Mouse (Mus musculus) intestine, embryonic 15.5 days (tissue): ENCODE results near the gene Klk14. TPM values are rescaled to one million over a fixed set of nuclear protein-coding genes. Genes with fewer than 3 reads are reported as not detected.
A peak's percentile ranks its signal among the peaks of the same experiment; 100 is the strongest.
"Not testable (repeated sequence)": the region's sequence is repeated elsewhere in the genome, so short reads cannot be mapped to it uniquely, and the experiment has no call there.

Experiments used
- ATAC-seq: fragments of 200-750 bp; cut with Nextera tagmentation; 2 replicates; pipeline ENCODE4 v1.8.0; 2017; ENCODE audit warnings: moderate TSS enrichment, moderate library complexity
- H3K27ac ChIP-seq: fragments of 300-500 bp; sonication (generic); 2 replicates; pipeline ENCODE4 v1.5.1; 2015; ENCODE audit warnings: mild to moderate bottlenecking, inconsistent platforms
- H3K27me3 ChIP-seq: fragments of 300-500 bp; sonication (generic); replicated peaks from 2 replicates; pipeline ENCODE4 v1.6.1; 2015; ENCODE audit warnings: inconsistent platforms
- H3K36me3 ChIP-seq: fragments of 300-500 bp; sonication (generic); 2 replicates; pipeline ENCODE4 v1.6.1; 2015; ENCODE audit warnings: inconsistent platforms
- H3K4me1 ChIP-seq: fragments of 300-500 bp; sonication (generic); replicated peaks from 2 replicates; pipeline ENCODE4 v1.6.1; 2015; ENCODE audit warnings: inconsistent platforms
- H3K4me2 ChIP-seq: fragments of 300-500 bp; sonication (generic); replicated peaks from 2 replicates; pipeline ENCODE4 v1.6.1; 2015; ENCODE audit warnings: mild to moderate bottlenecking, inconsistent platforms
- H3K4me3 ChIP-seq: fragments of 300-500 bp; sonication (generic); replicated peaks from 2 replicates; pipeline ENCODE4 v1.5.1; 2015; ENCODE audit warnings: inconsistent platforms
- H3K9ac ChIP-seq: fragments of 300-500 bp; sonication (generic); 2 replicates; pipeline ENCODE4 v1.6.1; 2015; ENCODE audit warnings: inconsistent platforms
- H3K9me3 ChIP-seq: fragments of 300-500 bp; sonication (generic); 2 replicates; pipeline ENCODE4 v1.6.1; 2016; ENCODE audit warnings: inconsistent platforms
- WGBS: fragments of 180-500 bp; shearing (Covaris S2); methylation state at CpG from one replicate; pipeline ENCODE4 v1.1.7; 2015; 5-methylcytosine and 5-hydroxymethylcytosine counted together
- polyA plus RNA-seq: library from polyadenylated mRNA; unstranded; fragments of >200 nt; fragmentation: Nextera tagmentation; extraction: Ambion mirVana; gene quantifications from 2 replicates; pipeline ENCODE4 v1.2.1, GENCODE M21; 2015

The Klk14 gene
- polyA plus RNA-seq, 1 experiment from 2014 or later: 0.15 TPM

- Histone ChIP-seq H3K27ac (0 out of 2 replicates have a peak overlapping the region, but pooled peaks have one; percentile 3), H3K4me2 (peak overlapping the region; percentile 70), H3K27me3 (no peaks in the 10 kb centered on the region), H3K4me1 (peaks cover 7% of the 10 kb centered on the region), H3K9ac (peak overlapping the region; percentile 67), H3K9me3 (no peaks in the 10 kb centered on the region), H3K4me3 (peak overlapping the region; percentile 64), H3K36me3 (peaks cover 36% of the 10 kb centered on the region)
- ATAC-seq: peak; percentile 3; the same call in 1 of the 2 replicates
- 10% methylated on average over 10 of the region's 10 CpGs for WGBS
Observed at GRCm38 (mm10) chr7:43672581-43673260, 17.5 kb upstream of the Klk14 start.

- ATAC-seq: no peak
- Histone ChIP-seq H3K9ac (no peak overlapping the region), H3K9me3 (no peaks in the 10 kb centered on the region), H3K4me3 (no peak overlapping the region), H3K27me3 (no peaks in the 10 kb centered on the region), H3K36me3 (peaks cover 36% of the 10 kb centered on the region), H3K4me1 (peaks cover 7% of the 10 kb centered on the region), H3K4me2 (no peak overlapping the region), H3K27ac (no peak overlapping the region)
- 92% methylated on average over 32 of the region's 32 CpGs for WGBS
Observed at GRCm38 (mm10) chr7:43675091-43675490, 15.1 kb upstream of the Klk14 start.

DNA sequence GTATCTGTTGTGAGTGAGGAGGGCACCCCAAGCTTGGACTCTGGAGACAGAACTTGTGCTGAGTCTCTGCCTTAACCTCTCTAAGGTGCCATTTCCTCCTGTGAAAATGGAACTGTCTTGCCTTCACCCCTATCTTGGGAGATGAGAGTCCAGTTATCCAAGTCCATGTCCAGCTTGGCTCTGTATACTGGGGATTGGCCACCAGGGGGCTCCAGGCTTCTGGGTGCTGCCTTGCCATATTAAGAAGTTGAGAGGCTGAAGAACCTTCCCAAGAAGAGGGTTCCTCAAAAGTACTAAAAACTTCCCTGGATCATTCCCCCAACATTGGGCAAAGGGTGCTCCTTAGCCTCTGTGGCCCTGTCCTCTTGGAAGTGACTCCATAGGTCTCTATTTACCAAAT lies 11.7 kb upstream of the Klk14 start:
- H3K4me2 ChIP-seq: no peak overlapping the region
- no peaks in the 10 kb centered on the region for H3K9me3 ChIP-seq
- H3K9ac ChIP-seq: no peak overlapping the region
- no peak for ATAC-seq
- no peaks in the 10 kb centered on the region for H3K27me3 ChIP-seq
- no peak overlapping the region for H3K27ac ChIP-seq
- H3K36me3 ChIP-seq: peaks cover 36% of the 10 kb centered on the region
- no peak overlapping the region for H3K4me3 ChIP-seq
- H3K4me1 ChIP-seq: no peaks in the 10 kb centered on the region

- H3K36me3 ChIP-seq: peaks cover 18% of the 10 kb centered on the region
- ATAC-seq: peak; percentile 47; the same call in 1 of the 2 replicates
- no peak overlapping the region for H3K4me2 ChIP-seq
- no peaks in the 10 kb centered on the region for H3K27me3 ChIP-seq
- H3K4me3 ChIP-seq: no peak overlapping the region
- H3K9me3 ChIP-seq: no peaks in the 10 kb centered on the region
- no peak overlapping the region for H3K9ac ChIP-seq
- no peaks in the 10 kb centered on the region for H3K4me1 ChIP-seq
- 24% methylated on average over 5 of the region's 5 CpGs for WGBS
- no peak overlapping the region for H3K27ac ChIP-seq
Observed at GRCm38 (mm10) chr7:43680960-43681359, 9.3 kb upstream of the Klk14 start.

DNA sequence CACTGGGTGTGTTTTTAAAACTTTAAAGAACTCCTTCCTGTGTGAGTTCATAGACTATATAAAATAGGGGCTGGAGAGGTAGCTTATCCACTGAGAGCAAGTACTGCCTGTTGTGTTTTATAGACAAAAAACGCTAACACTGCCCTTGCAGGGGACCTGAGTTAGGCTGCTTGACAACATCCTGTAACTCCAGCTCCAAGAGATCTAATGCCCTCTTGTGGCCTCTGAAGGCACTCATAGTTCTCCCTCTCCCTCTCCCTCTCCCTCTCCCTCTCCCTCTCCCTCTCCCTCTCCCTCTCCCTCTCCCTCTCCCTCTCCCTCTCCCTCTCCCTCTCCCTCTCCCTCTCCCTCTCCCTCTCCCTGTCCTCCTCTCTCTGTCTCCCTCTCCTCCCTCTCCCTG lies 7.7 kb upstream of the Klk14 start:
- H3K27ac ChIP-seq, ATAC-seq, H3K4me3 ChIP-seq, H3K4me2 ChIP-seq, H3K27me3 ChIP-seq, H3K4me1 ChIP-seq, H3K9ac ChIP-seq, H3K36me3 ChIP-seq, H3K9me3 ChIP-seq: not testable (repeated sequence)
- 0% methylated on average over 1 of the region's 1 CpGs for WGBS

- no peak overlapping the region for H3K27ac ChIP-seq
- no peak overlapping the region for H3K4me3 ChIP-seq
- no peak for ATAC-seq
- H3K27me3 ChIP-seq: no peaks in the 10 kb centered on the region
- no peak overlapping the region for H3K4me2 ChIP-seq
- 56% methylated on average over 7 of the region's 7 CpGs for WGBS
- no peaks in the 10 kb centered on the region for H3K36me3 ChIP-seq
- no peaks in the 10 kb centered on the region for H3K9me3 ChIP-seq
- H3K9ac ChIP-seq: no peak overlapping the region
- no peaks in the 10 kb centered on the region for H3K4me1 ChIP-seq
Observed at GRCm38 (mm10) chr7:43685088-43685487, 5.1 kb upstream of the Klk14 start.

DNA sequence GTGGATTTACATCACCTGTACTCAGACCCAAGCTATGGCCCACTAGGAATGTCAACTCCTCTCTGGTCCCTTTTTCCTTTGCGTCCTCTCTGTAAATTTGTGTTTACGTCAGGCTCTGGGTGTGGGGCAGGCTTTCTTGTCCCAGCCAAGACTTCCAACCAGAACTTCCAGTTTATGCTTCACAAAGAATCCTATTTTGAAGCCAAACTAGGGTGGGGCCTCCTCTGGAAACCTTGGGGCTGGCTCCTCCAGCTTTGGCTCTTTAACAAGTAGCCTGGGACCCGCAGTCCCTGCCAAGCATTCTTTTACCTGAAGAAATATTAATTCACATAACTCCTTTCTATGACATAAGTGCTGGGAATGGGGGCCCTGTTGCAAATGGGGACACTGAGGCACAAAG lies 19.8 kb downstream of the Klk14 start:
- H3K27me3 ChIP-seq: no peaks in the 10 kb centered on the region
- 83% methylated on average over 3 of the region's 3 CpGs for WGBS
- ATAC-seq: no peak
- H3K4me2 ChIP-seq: no peak overlapping the region
- H3K9me3 ChIP-seq: no peaks in the 10 kb centered on the region
- no peaks in the 10 kb centered on the region for H3K36me3 ChIP-seq
- no peak overlapping the region for H3K4me3 ChIP-seq
- 0 out of 2 replicates have a peak, but pooled peaks cover 11% of the 10 kb centered on the region for H3K4me1 ChIP-seq
- no peak overlapping the region for H3K9ac ChIP-seq
- no peak overlapping the region for H3K27ac ChIP-seq

DNA sequence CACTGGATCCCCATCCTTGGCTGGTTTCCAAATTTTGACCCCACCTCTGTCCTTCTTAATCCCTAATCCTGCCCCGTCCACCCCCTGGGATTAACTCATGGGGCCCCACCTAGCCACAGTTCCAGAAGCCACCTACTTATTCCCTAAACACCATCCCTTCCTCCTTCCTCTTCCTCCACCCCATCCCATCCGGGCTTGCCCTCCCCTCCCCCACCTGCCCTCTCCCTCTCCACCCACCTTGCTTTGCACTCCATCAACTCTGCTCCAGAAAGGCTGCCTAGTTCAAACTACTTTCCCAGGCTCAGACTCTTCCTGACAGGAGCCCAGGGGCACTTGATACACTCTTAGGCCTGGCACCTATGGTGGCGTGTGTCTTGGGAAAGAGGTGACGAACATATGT lies 22.0 kb downstream of the Klk14 start, which contains the start of gene Klk13:
Klk13 (plus strand) TSS at position 301 of the 400 bp plus-strand sequence.
- Histone ChIP-seq H3K9me3 (no peaks in the 10 kb centered on the region), H3K4me1 (0 out of 2 replicates have a peak, but pooled peaks cover 11% of the 10 kb centered on the region), H3K4me3 (no peak within 1 kb of the TSS), H3K4me2 (no peak within 1 kb of the TSS), H3K27me3 (no peaks in the 10 kb centered on the region), H3K9ac (no peak within 1 kb of the TSS), H3K27ac (no peak within 1 kb of the TSS), H3K36me3 (no peaks in the 10 kb centered on the region)
- no peak for ATAC-seq
- 62% methylated on average over 4 of the region's 4 CpGs for WGBS

- no peaks in the 10 kb centered on the region for H3K9me3 ChIP-seq
- no peak for ATAC-seq
- H3K4me2 ChIP-seq: no peak overlapping the region
- no peaks in the 10 kb centered on the region for H3K27me3 ChIP-seq
- no peak overlapping the region for H3K27ac ChIP-seq
- H3K4me1 ChIP-seq: 0 out of 2 replicates have a peak, but pooled peaks cover 11% of the 10 kb centered on the region
- WGBS: 18% methylated on average over 9 of the region's 9 CpGs
- no peaks in the 10 kb centered on the region for H3K36me3 ChIP-seq
- H3K4me3 ChIP-seq: no peak overlapping the region
- no peak overlapping the region for H3K9ac ChIP-seq
Observed at GRCm38 (mm10) chr7:43712917-43713316, 22.7 kb downstream of the Klk14 start.

GRCm38 (mm10) chr7:43713741-43714351 lies 23.6 kb downstream of the Klk14 start:
- ATAC-seq: no peak
- H3K27ac ChIP-seq: no peak overlapping the region
- peak overlapping the region; percentile 29 for H3K4me2 ChIP-seq
- H3K4me3 ChIP-seq: no peak overlapping the region
- WGBS: 9% methylated on average over 19 of the region's 19 CpGs
- 0 out of 2 replicates have a peak, but pooled peaks cover 11% of the 10 kb centered on the region for H3K4me1 ChIP-seq
- H3K9me3 ChIP-seq: no peaks in the 10 kb centered on the region
- H3K9ac ChIP-seq: no peak overlapping the region
- no peaks in the 10 kb centered on the region for H3K27me3 ChIP-seq
- H3K36me3 ChIP-seq: no peaks in the 10 kb centered on the region
